Mouse (Mus musculus): Measurements from ENCODE around the gene Slc46a1. TPM values are rescaled to one million over a fixed set of nuclear protein-coding genes. Genes with fewer than 3 reads are reported as not detected.

Gene Slc46a1
- total RNA-seq (2022): 1 to 10 TPM; 1.4 to 3.3 (median 1.9) TPM

- peak; percentile 76 for DNase-seq (ENCODE audit: low spot score)
Observed at GRCm38 (mm10) chr11:78465568-78466180, at the start of gene Slc46a1. TSS of gene Slc46a1 (plus strand) at chr11:78465697.

GRCm38 (mm10) chr11:78416854-78417253, 48.6 kb upstream of the Slc46a1 start:
- no peak for DNase-seq (ENCODE audit: low spot score)

GRCm38 (mm10) chr11:78420263-78420889, 45.1 kb upstream of the Slc46a1 start:
- DNase-seq (ENCODE audit: low spot score): no peak

GRCm38 (mm10) chr11:78421201-78422009, 44.1 kb upstream of the Slc46a1 start:
- DNase-seq (ENCODE audit: low spot score): no peak

GRCm38 (mm10) chr11:78422055-78422819, 43.3 kb upstream of the Slc46a1 start, which contains the start of gene Slc13a2:
TSS of gene Slc13a2 (minus strand) at chr11:78422217.
- no peak for DNase-seq (ENCODE audit: low spot score)

GRCm38 (mm10) chr11:78424352-78424751, 41.1 kb upstream of the Slc46a1 start:
- no peak for DNase-seq (ENCODE audit: low spot score)

GRCm38 (mm10) chr11:78425572-78425971, 39.9 kb upstream of the Slc46a1 start:
- DNase-seq (ENCODE audit: low spot score): no peak

- no peak for DNase-seq (ENCODE audit: low spot score)
Observed at GRCm38 (mm10) chr11:78427655-78428054, 37.8 kb upstream of the Slc46a1 start.

GRCm38 (mm10) chr11:78428309-78428708, 37.2 kb upstream of the Slc46a1 start:
- DNase-seq (ENCODE audit: low spot score): no peak

GRCm38 (mm10) chr11:78430195-78430878, 35.2 kb upstream of the Slc46a1 start:
- DNase-seq (ENCODE audit: low spot score): no peak

GRCm38 (mm10) chr11:78431176-78431575, 34.3 kb upstream of the Slc46a1 start:
- no peak for DNase-seq (ENCODE audit: low spot score)

GRCm38 (mm10) chr11:78434052-78434451, 31.4 kb upstream of the Slc46a1 start:
- DNase-seq (ENCODE audit: low spot score): no peak

- no peak for DNase-seq (ENCODE audit: low spot score)
Observed at GRCm38 (mm10) chr11:78435776-78436349, 29.6 kb upstream of the Slc46a1 start.

GRCm38 (mm10) chr11:78437182-78437581, 28.3 kb upstream of the Slc46a1 start:
- DNase-seq (ENCODE audit: low spot score): no peak

- no peak for DNase-seq (ENCODE audit: low spot score)
Observed at GRCm38 (mm10) chr11:78438399-78438930, 27.0 kb upstream of the Slc46a1 start.

- no peak for DNase-seq (ENCODE audit: low spot score)
Observed at GRCm38 (mm10) chr11:78443115-78443514, 22.4 kb upstream of the Slc46a1 start.

GRCm38 (mm10) chr11:78447168-78447567, 18.3 kb upstream of the Slc46a1 start:
- no peak for DNase-seq (ENCODE audit: low spot score)

GRCm38 (mm10) chr11:78448242-78448641, 17.3 kb upstream of the Slc46a1 start:
- no peak for DNase-seq (ENCODE audit: low spot score)

GRCm38 (mm10) chr11:78450337-78450736, 15.2 kb upstream of the Slc46a1 start:
- no peak for DNase-seq (ENCODE audit: low spot score)

- DNase-seq (ENCODE audit: low spot score): peak; percentile 48
Observed at GRCm38 (mm10) chr11:78453675-78454074, 11.8 kb upstream of the Slc46a1 start.

- DNase-seq (ENCODE audit: low spot score): no peak
Observed at GRCm38 (mm10) chr11:78454276-78454675, 11.2 kb upstream of the Slc46a1 start.
